Mouse (Mus musculus) cerebellum, adult 2 months (tissue): ENCODE measurements around the gene Wdr38.

Source experiments
- CTCF ChIP-seq: fragments of 200-500 bp; IDR thresholded peaks from 2 replicates; pipeline ENCODE4 v1.5.1; 2011; ENCODE audit warnings: low read depth, mild to moderate bottlenecking, control low read depth, low read length, moderate library complexity, borderline replicate concordance; ENCODE audit not compliant: insufficient read depth
- POLR2A ChIP-seq: fragments of 200-500 bp; IDR thresholded peaks from 2 replicates; pipeline ENCODE4 v1.6.1; 2011; ENCODE audit warnings: low read length, control low read depth, borderline replicate concordance; ENCODE audit not compliant: insufficient read depth

GRCm38 (mm10) chr2:39008350-39008851 is 11.1 kb downstream of the Wdr38 start:
- TF ChIP-seq CTCF = no peak
- TF ChIP-seq POLR2A = no peak
